Mouse (Mus musculus): Measurements from ENCODE around the gene Ifi27l2a.

- TF ChIP-seq CTCF (IDR thresholded peaks at IDR 0.05; ENCODE audit: extremely low read depth, insufficient read depth, insufficient read length, insufficient replicate concordance) (no peak), POLR2A (IDR thresholded peaks at IDR 0.05; ENCODE audit: low read depth, low read length) (no peak)
Observed at GRCm38 (mm10) chr12:103453361-103453760, 9.9 kb upstream of the Ifi27l2a start.

Measured in spleen, adult 2 months (tissue).